Mouse (Mus musculus) heart, embryonic 13.5 days (tissue): ENCODE data around the gene Fam185a. TPM values are rescaled to one million over a fixed set of nuclear protein-coding genes. Genes with fewer than 3 reads are reported as not detected.

ENCODE experiments used
- ATAC-seq: fragments of 200-750 bp; cut with Nextera tagmentation; 2 replicates; pipeline ENCODE4 v1.8.0; 2017; ENCODE audit warnings: moderate TSS enrichment; ENCODE audit not compliant: insufficient number of reproducible peaks, low FRiP score, low TSS enrichment; ENCODE audit errors: extremely low read depth
- H3K27ac ChIP-seq: fragments of 300-500 bp; sonication (generic); replicated peaks from 2 replicates; pipeline ENCODE4 v1.5.1; 2015; ENCODE audit warnings: moderate library complexity, mild to moderate bottlenecking, inconsistent platforms
- H3K27me3 ChIP-seq: fragments of 300-500 bp; sonication (generic); replicated peaks from 2 replicates; pipeline ENCODE4 v1.6.1; 2015; ENCODE audit warnings: mild to moderate bottlenecking, inconsistent platforms
- H3K36me3 ChIP-seq: fragments of 300-500 bp; sonication (generic); 2 replicates; pipeline ENCODE4 v1.6.1; 2015; ENCODE audit warnings: mild to moderate bottlenecking, inconsistent platforms
- H3K4me1 ChIP-seq: fragments of 300-500 bp; sonication (generic); 2 replicates; pipeline ENCODE4 v1.6.1; 2015; ENCODE audit warnings: inconsistent platforms
- H3K4me2 ChIP-seq: fragments of 300-500 bp; sonication (generic); 2 replicates; pipeline ENCODE4 v1.6.1; 2015; ENCODE audit warnings: inconsistent platforms, mild to moderate bottlenecking, moderate library complexity
- H3K4me3 ChIP-seq: fragments of 300-500 bp; sonication (generic); 2 replicates; pipeline ENCODE4 v1.5.1; 2015; ENCODE audit warnings: moderate library complexity, mild to moderate bottlenecking, inconsistent platforms
- H3K9ac ChIP-seq: fragments of 300-500 bp; sonication (generic); 2 replicates; pipeline ENCODE4 v1.6.1; 2015; ENCODE audit warnings: inconsistent platforms, mild to moderate bottlenecking, moderate library complexity
- H3K9me3 ChIP-seq: fragments of 300-500 bp; sonication (generic); 2 replicates; pipeline ENCODE4 v1.6.1; 2016; ENCODE audit warnings: inconsistent platforms
- WGBS: fragments of 180-500 bp; shearing (Covaris S2); methylation state at CpG from one replicate; pipeline ENCODE4 v1.1.7; 2015; ENCODE audit warnings: mixed read lengths; 5-methylcytosine and 5-hydroxymethylcytosine counted together
- polyA plus RNA-seq: library from polyadenylated mRNA; unstranded; fragments of >200 nt; fragmentation: Nextera tagmentation; extraction: Ambion mirVana; gene quantifications from 2 replicates; pipeline ENCODE4 v1.2.1, GENCODE M21; 2015

Gene Fam185a
- polyA plus RNA-seq, 1 experiment from 2014 or later = 7.3 TPM

DNA sequence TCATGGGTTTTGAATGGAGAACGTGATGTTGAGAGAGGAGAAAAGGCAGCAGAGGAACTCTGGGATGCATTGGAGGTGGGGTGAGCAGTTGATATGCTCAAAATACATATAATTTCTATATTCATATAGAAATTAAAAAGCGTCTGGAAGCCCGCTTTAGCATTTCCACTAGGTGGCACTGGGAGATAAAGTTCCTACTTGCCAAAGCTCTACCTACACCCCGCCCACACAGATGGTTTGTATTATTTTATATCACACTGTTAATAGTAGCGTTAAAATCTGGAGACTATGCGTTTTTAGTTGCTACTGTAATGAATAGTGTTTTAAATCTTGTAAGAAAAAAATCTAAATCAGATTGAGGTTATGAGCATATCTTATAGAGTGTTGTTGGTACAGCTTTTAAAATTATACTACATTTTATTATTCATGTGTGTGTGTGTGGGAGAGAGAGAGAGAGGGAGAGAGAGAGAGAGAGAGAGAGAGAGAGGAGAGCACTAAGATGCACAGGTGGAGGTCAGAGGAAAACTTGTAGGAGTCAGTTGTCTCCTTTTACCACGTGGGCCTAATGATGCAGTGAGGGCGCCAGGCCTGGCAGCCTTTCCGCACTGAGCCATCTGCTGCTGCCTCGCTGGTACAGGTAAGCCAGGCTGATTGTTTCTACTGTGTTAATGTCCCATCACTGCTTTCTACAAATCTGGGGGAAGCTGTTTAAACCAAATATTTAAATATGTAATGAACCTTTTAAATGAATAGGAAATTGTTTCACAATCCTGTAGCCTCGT is 9.6 kb downstream of the Fam185a start:
- Histone ChIP-seq H3K27ac (no peak overlapping the region), H3K4me2 (no peak overlapping the region), H3K4me1 (no peaks in the 10 kb centered on the region), H3K27me3 (no peaks in the 10 kb centered on the region), H3K36me3 (peaks cover 4% of the 10 kb centered on the region; the same call in 1 of the 2 replicates), H3K9ac (no peak overlapping the region), H3K9me3 (no peaks in the 10 kb centered on the region), H3K4me3 (no peak overlapping the region)
- no peak for ATAC-seq
- WGBS = 69% methylated on average over 11 of the region's 11 CpGs

DNA sequence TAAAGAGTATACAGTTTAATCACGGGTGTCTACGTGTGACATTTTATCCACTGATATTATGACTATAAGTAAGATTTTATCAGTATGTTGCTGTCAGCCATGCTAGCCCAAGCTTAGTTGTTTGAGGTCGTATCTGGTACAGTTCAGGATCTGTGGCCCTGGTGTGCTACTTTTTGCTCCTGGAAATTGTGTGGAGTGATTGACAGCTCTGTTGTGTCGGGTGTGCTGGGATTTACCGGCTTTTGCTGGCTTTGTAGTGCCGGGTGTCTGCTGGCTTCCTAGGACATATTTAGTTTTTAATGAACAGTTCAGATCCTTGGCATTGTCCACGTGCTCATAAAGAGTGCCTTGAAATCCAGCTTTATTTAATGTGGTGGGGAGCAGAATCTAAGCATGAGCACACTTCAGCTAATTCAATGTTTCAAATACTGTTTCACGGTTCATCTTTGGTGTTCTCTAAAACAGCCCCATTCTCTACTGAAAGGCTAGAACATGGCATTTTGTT is 11.8 kb downstream of the Fam185a start:
- 64% methylated on average over 8 of the region's 8 CpGs for WGBS
- no peak for ATAC-seq
- H3K36me3 ChIP-seq = peaks cover 6% of the 10 kb centered on the region; the same call in 1 of the 2 replicates

DNA sequence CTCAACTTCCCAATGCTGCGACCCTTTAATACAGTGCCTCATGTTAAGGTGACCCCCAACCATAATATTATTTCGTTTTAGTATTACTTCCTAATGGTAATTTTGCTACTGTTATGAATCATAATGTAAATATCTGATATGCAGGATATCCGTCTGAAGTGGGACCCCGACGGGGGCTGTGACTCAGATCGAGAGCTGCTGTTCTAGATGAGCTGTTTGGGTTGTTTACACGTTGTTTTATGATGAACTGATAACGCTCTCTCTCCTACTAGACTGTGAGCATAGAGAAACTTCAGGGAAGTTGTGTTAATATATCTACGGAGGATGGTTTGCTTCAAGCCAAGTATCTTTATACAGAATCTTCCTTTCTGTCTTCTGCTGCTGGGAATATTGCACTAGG is 13.7 kb downstream of the Fam185a start:
- H3K4me3 ChIP-seq = no peak overlapping the region
- ATAC-seq = no peak
- H3K4me2 ChIP-seq = no peak overlapping the region
- no peaks in the 10 kb centered on the region for H3K27me3 ChIP-seq
- no peak overlapping the region for H3K27ac ChIP-seq
- WGBS = 89% methylated on average over 9 of the region's 9 CpGs
- peaks cover 10% of the 10 kb centered on the region for H3K36me3 ChIP-seq
- H3K9ac ChIP-seq = no peak overlapping the region
- no peaks in the 10 kb centered on the region for H3K9me3 ChIP-seq
- peaks cover 23% of the 10 kb centered on the region for H3K4me1 ChIP-seq

More for the DNA sequence above, 11.8 kb downstream of the Fam185a start:
- Histone ChIP-seq H3K9ac (no peak overlapping the region), H3K4me2 (no peak overlapping the region), H3K9me3 (no peaks in the 10 kb centered on the region), H3K4me1 (peaks cover 17% of the 10 kb centered on the region), H3K27me3 (no peaks in the 10 kb centered on the region), H3K4me3 (no peak overlapping the region), H3K27ac (no peak overlapping the region)

DNA sequence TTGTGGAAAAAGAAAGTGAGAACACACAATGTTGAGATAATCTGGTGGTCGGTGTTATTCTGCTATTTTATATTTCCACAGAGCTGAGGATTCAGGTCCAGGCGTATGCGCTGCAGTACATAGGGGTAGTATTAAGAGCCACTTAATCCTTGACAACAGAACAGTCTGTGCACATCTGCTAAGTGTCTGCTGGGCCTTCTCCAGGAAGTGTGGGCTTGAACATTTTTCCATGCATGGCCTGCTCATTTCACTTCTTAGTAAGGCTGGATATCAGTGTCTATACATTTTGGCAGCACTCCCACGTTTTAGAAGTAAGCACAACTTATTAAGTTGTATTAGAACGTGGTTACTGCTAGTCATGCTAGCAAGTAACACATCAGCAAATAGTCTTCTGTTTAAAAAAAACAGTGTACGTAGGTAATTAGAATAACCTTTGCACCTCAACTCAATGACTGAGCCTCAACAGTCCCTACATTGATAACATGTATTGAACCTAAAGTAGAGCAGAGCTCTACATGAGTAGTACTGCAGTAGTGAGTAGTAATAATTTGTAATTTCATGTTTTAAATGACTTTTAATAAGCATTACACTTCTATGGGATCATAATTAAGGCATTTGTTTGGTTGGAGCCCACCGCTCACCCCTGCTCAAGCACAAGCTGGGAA is 14.8 kb downstream of the Fam185a start:
- WGBS = 77% methylated on average over 7 of the region's 7 CpGs
- no peaks in the 10 kb centered on the region for H3K9me3 ChIP-seq
- ATAC-seq = no peak
- H3K36me3 ChIP-seq = peaks cover 10% of the 10 kb centered on the region
- no peaks in the 10 kb centered on the region for H3K27me3 ChIP-seq
- no peak overlapping the region for H3K4me3 ChIP-seq
- no peak overlapping the region for H3K4me2 ChIP-seq
- no peak overlapping the region for H3K9ac ChIP-seq
- peaks cover 23% of the 10 kb centered on the region for H3K4me1 ChIP-seq
- no peak overlapping the region for H3K27ac ChIP-seq

DNA sequence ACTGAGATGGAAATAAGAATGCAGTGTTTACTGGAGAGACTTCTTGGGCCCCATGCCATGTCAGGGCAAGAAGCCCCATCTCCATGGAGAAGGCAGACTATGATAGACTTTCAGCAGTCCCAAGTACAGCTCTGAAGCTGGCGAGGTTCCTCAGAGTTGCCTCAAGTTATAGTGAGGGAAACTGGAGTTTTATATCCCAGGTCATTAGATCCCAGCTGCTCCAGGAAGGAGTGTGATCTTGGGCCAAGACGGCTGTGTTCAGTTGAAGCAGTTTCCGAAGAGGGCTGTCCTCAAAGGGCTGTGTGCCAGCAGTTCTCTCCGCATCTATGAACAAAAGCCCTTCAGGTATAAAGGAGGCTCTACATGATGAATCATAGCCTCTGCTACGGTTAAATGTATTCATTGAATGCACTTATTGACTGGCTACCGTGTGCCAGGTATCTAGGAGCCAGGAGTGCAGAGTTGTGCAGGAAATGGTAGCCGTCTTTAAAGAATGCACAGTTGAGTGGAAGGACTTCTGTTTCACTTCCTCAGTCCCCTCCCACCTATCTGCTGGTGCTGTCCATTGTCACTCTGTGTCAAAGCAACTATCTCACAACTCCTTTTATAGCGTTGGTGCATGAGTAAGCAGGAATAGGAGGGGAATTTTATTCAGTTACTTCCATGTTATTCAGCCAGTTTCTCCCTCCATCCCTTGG is 16.2 kb downstream of the Fam185a start:
- no peak overlapping the region for H3K4me3 ChIP-seq
- H3K4me2 ChIP-seq = no peak overlapping the region
- 47% methylated on average over 8 of the region's 8 CpGs for WGBS

DNA sequence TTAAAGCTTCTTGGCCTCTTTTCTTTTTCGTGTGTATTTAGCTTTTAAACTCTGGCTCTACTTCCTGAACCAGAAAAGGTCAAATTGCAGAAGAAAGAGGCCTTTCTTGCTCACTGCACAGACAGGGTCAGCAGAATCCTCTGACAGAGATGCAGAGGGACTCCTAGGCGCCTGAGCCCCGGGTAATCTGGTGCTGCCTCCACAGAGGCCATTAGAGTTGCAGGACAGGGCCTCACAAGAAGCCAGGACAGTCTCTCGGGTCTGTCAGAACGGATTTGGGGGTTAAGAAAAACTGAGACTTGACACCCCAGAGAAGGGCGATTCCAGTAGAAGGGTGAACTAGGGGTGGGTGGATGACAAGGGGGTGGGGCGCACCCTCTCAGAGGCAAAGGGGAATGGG is 42.6 kb downstream of the Fam185a start:
- no peak for ATAC-seq

More for the DNA sequence above, 16.2 kb downstream of the Fam185a start:
- Histone ChIP-seq H3K9me3 (no peaks in the 10 kb centered on the region), H3K9ac (no peak overlapping the region), H3K27me3 (no peaks in the 10 kb centered on the region), H3K36me3 (peaks cover 6% of the 10 kb centered on the region; the same call in 1 of the 2 replicates), H3K27ac (peak overlapping the region; percentile 13), H3K4me1 (peaks cover 23% of the 10 kb centered on the region)
- no peak for ATAC-seq

DNA sequence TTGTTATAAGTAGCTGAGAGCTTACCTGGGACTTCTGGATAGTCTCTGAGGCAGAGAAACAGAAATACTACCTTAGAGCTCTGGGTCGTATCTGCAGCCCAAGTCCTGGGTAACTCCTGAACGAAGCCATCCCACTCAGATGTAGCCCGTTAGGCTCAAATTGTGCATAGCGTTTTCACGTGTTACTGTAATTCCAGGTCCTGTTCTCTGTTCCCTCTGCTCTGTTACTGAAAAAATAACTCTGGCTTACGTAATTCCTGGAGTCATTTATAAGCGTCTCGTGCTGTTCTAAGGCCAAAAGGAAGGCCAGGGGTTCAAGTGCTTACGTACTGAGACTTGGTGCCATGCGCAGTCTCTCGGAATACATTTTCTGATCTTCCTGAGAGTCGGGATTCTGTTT is 43.3 kb downstream of the Fam185a start:
- H3K4me2 ChIP-seq = no peak overlapping the region
- 0 out of 2 replicates have a peak, but pooled peaks cover 8% of the 10 kb centered on the region for H3K36me3 ChIP-seq
- no peak overlapping the region for H3K9ac ChIP-seq
- H3K27me3 ChIP-seq = no peaks in the 10 kb centered on the region
- no peak overlapping the region for H3K4me3 ChIP-seq
- no peaks in the 10 kb centered on the region for H3K4me1 ChIP-seq
- ATAC-seq = no peak
- no peaks in the 10 kb centered on the region for H3K9me3 ChIP-seq
- no peak overlapping the region for H3K27ac ChIP-seq
- 88% methylated on average over 12 of the region's 12 CpGs for WGBS

More for the DNA sequence above, 42.6 kb downstream of the Fam185a start:
- Histone ChIP-seq H3K4me2 (no peak overlapping the region), H3K27ac (no peak overlapping the region), H3K4me1 (no peaks in the 10 kb centered on the region), H3K4me3 (no peak overlapping the region), H3K9ac (no peak overlapping the region), H3K27me3 (no peaks in the 10 kb centered on the region), H3K9me3 (no peaks in the 10 kb centered on the region), H3K36me3 (0 out of 2 replicates have a peak, but pooled peaks cover 8% of the 10 kb centered on the region)
- WGBS = 75% methylated on average over 7 of the region's 7 CpGs

DNA sequence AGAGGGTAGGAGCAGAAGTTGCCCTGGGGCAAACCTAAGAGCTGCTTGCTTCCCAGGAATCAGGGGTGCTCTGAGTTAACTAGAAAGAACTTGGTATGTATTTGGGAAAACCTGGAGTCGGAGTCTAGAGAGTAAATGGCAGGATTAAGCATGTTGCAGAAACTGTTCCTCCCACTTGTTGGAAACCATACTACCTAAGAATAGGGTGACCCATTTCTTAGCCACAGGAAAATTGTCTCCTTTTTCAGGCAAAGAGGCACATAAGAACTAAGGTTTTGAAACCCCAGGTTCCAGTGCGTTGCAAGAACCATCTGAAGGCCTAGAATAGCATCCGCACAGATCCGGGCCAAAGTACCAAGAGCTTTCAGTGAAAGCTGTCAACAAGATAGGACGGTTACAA is 53.7 kb downstream of the Fam185a start:
- no peak overlapping the region for H3K4me3 ChIP-seq
- H3K4me2 ChIP-seq = no peak overlapping the region
- ATAC-seq = no peak
- no peaks in the 10 kb centered on the region for H3K9me3 ChIP-seq
- peaks cover 21% of the 10 kb centered on the region for H3K4me1 ChIP-seq
- peaks cover 12% of the 10 kb centered on the region; the same call in 1 of the 2 replicates for H3K36me3 ChIP-seq
- no peak overlapping the region for H3K27ac ChIP-seq
- H3K9ac ChIP-seq = no peak overlapping the region
- WGBS = 70% methylated on average over 5 of the region's 5 CpGs
- H3K27me3 ChIP-seq = no peaks in the 10 kb centered on the region

DNA sequence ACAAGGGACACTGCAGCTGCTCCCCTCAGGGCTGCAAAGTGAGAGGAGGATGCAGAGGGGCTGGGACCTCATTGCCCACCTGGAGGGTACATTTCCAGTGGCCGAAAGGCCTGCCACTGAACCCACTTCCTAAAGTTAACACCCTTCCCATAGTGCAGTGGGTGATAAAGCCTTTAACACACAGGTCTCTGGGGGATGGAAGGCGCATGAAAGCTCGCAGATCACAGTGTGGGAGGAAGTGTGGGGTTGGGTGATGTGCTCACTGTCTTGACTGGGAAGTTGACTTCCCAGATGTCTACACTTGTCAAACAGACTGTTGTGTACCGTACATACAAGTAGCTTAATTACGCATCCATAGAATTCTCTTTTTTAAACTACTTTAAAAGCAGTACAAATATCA is 55.0 kb downstream of the Fam185a start:
- Histone ChIP-seq H3K4me2 (no peak overlapping the region), H3K27me3 (no peaks in the 10 kb centered on the region), H3K9ac (no peak overlapping the region), H3K4me3 (no peak overlapping the region), H3K9me3 (no peaks in the 10 kb centered on the region), H3K27ac (0 out of 2 replicates have a peak overlapping the region, but pooled peaks have one; percentile 20), H3K4me1 (peaks cover 21% of the 10 kb centered on the region), H3K36me3 (peaks cover 12% of the 10 kb centered on the region; the same call in 1 of the 2 replicates)
- 74% methylated on average over 5 of the region's 5 CpGs for WGBS
- ATAC-seq = no peak

DNA sequence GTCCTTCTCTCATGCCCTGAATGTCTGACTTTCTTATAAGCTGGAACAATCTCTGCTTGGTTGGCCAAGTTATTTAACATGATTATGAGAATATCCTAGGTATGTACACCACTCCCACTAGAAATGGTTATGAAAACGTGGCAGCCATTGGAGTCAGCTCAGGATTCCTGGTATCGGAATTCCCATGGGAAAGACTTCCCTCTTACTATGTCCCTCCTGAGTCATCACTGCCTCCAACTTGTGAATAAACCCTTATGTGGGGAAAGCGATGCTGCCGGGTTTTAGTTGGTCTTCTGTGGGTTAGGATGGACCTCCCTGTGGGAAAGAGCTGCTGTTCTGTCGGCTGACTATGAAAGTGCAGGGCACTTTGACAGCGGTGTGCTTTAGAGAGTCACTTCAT is 56.8 kb downstream of the Fam185a start:
- no peak for ATAC-seq

More for the DNA sequence above, 56.8 kb downstream of the Fam185a start:
- H3K36me3 ChIP-seq = peaks cover 12% of the 10 kb centered on the region; the same call in 1 of the 2 replicates
- WGBS = 79% methylated on average over 6 of the region's 6 CpGs
- no peak overlapping the region for H3K9ac ChIP-seq
- H3K4me3 ChIP-seq = no peak overlapping the region
- no peaks in the 10 kb centered on the region for H3K27me3 ChIP-seq
- no peaks in the 10 kb centered on the region for H3K9me3 ChIP-seq
- no peak overlapping the region for H3K4me2 ChIP-seq
- no peak overlapping the region for H3K27ac ChIP-seq
- H3K4me1 ChIP-seq = peaks cover 21% of the 10 kb centered on the region
